12 mouse cellular contexts compared by ENCODE assay signal in genomic region chr13:52154111-52154843, GRCm38 (mm10).
DNase-seq lines count a peak whose midpoint lies in the region; ATAC-seq and TF ChIP-seq lines count a peak whose summit lies in the region.
"Had no signal": no experiment of that assay in that cellular context is flagged by ENCODE, and none has a peak within 500 bp of the region (broad histone marks: within the 10 kb centered on the region; RNA-seq: fewer than 3 reads in every experiment).

No protein-coding gene starts in this region.

- H3K4me1 ChIP-seq in lung, embryonic 15.5 days, result peaks cover 50% of the 10 kb centered on the region
- H3K4me1 ChIP-seq in hindbrain, postnatal 0 days (ENCODE audit: insufficient read depth, low read length), result peaks cover 16% of the 10 kb centered on the region; the same call in 1 of the 2 replicates
- H3K4me1 ChIP-seq in neural tube, embryonic 14.5 days (ENCODE audit: control insufficient read depth, insufficient read depth, low read length), result 0 out of 2 replicates have a peak, but pooled peaks cover 9% of the 10 kb centered on the region

- H3K4me3 ChIP-seq in lung, embryonic 15.5 days, result no peak overlapping the region
- no peak overlapping the region for H3K4me3 ChIP-seq in hindbrain, postnatal 0 days (ENCODE audit: low read length)
- H3K4me3 ChIP-seq in neural tube, embryonic 14.5 days (ENCODE audit: low read depth, low read length), result no peak overlapping the region
- H3K4me3 ChIP-seq: embryonic facial prominence, embryonic 12.5 days; heart, embryonic 15.5 days had no signal

- H3K9ac ChIP-seq in lung, embryonic 15.5 days, result no peak overlapping the region
- H3K9ac ChIP-seq in hindbrain, postnatal 0 days (replicated peaks; ENCODE audit: low read length), result no peak overlapping the region
- no peak overlapping the region for H3K9ac ChIP-seq in neural tube, embryonic 14.5 days (replicated peaks; ENCODE audit: low read depth, low read length)
- H3K9ac ChIP-seq: embryonic facial prominence, embryonic 12.5 days; heart, embryonic 15.5 days had no signal

- peak overlapping the region; percentile 47; the same call in 1 of the 2 replicates for H3K27ac ChIP-seq in lung, embryonic 15.5 days
- H3K27ac ChIP-seq in hindbrain, postnatal 0 days, result peak overlapping the region; percentile 70
- 0 out of 2 replicates have a peak overlapping the region, but pooled peaks have one; percentile 16 for H3K27ac ChIP-seq in neural tube, embryonic 14.5 days (ENCODE audit: low read depth, low read length)
- H3K27ac ChIP-seq: embryonic facial prominence, embryonic 12.5 days; heart, embryonic 15.5 days had no signal

- peak; percentile 42 to 56 for DNase-seq in cerebellum, postnatal 10 days
- no peak for DNase-seq in cerebellum, adult 9-10 months
- DNase-seq in lung, postnatal 10 days, result no peak
- peak; percentile 66 for DNase-seq in hindbrain, postnatal 0 days (ENCODE audit: low spot score)
- no peak for DNase-seq in spleen, adult 12 weeks (ENCODE audit: low spot score)
- no peak for DNase-seq in cerebellum, adult 11 months
- DNase-seq: spleen, adult 18-20 months had no signal

- no peaks in the 10 kb centered on the region for H3K36me3 ChIP-seq in lung, embryonic 15.5 days
- no peaks in the 10 kb centered on the region for H3K36me3 ChIP-seq in hindbrain, postnatal 0 days (ENCODE audit: insufficient read depth, low read length)
- no peaks in the 10 kb centered on the region for H3K36me3 ChIP-seq in neural tube, embryonic 14.5 days (ENCODE audit: control insufficient read depth, insufficient read depth, low read length)
- H3K36me3 ChIP-seq: embryonic facial prominence, embryonic 12.5 days; heart, embryonic 15.5 days had no signal

- H3K27me3 ChIP-seq in lung, embryonic 15.5 days, result no peaks in the 10 kb centered on the region
- H3K27me3 ChIP-seq in hindbrain, postnatal 0 days (ENCODE audit: insufficient read depth, low read length), result 0 out of 2 replicates have a peak, but pooled peaks cover 3% of the 10 kb centered on the region
- no peaks in the 10 kb centered on the region for H3K27me3 ChIP-seq in neural tube, embryonic 14.5 days (ENCODE audit: control insufficient read depth, insufficient read depth, low read length)
- H3K27me3 ChIP-seq: embryonic facial prominence, embryonic 12.5 days; heart, embryonic 15.5 days; Patski had no signal

- ATAC-seq in lung, embryonic 15.5 days (ENCODE audit: borderline replicate concordance, extremely low read depth, low FRiP score, low TSS enrichment), result peak; percentile 21; the same call in 1 of the 2 replicates
- ATAC-seq in hindbrain, postnatal 0 days, result peak; percentile 38; the same call in 1 of the 2 replicates
- 0 out of 2 replicates have a peak, but pooled peaks have one; percentile 24 for ATAC-seq in neural tube, embryonic 14.5 days (ENCODE audit: low read depth)
- ATAC-seq: Patski had no signal

- no peak overlapping the region for H3K4me2 ChIP-seq in lung, embryonic 15.5 days
- H3K4me2 ChIP-seq in hindbrain, postnatal 0 days (ENCODE audit: low read depth, low read length), result peak overlapping the region; percentile 34
- H3K4me2 ChIP-seq in neural tube, embryonic 14.5 days (ENCODE audit: low read depth, low read length), result no peak overlapping the region
- H3K4me2 ChIP-seq: embryonic facial prominence, embryonic 12.5 days; heart, embryonic 15.5 days had no signal

- no peak for TF ChIP-seq CTCF in hindbrain, postnatal 0 days (IDR thresholded peaks at IDR 0.05; ENCODE audit: low read depth)

- 50% methylated on average over 5 of the region's 5 CpGs for WGBS in lung, embryonic 15.5 days
- 45% methylated on average over 5 of the region's 5 CpGs for WGBS in hindbrain, postnatal 0 days
- 77% methylated on average over 5 of the region's 5 CpGs for WGBS in neural tube, embryonic 14.5 days

- no peaks in the 10 kb centered on the region for H3K9me3 ChIP-seq in lung, embryonic 15.5 days
- no peaks in the 10 kb centered on the region for H3K9me3 ChIP-seq in hindbrain, postnatal 0 days (ENCODE audit: low read length)
- H3K9me3 ChIP-seq in neural tube, embryonic 14.5 days (ENCODE audit: control insufficient read depth, low read length), result no peaks in the 10 kb centered on the region
- H3K9me3 ChIP-seq: embryonic facial prominence, embryonic 12.5 days; heart, embryonic 15.5 days had no signal

Comparison
In these comparisons a context has a peak if more than half of its experiments do, and no peak if none do; other contexts are left out.
1. DNase-seq: peak in cerebellum, postnatal 10 days (2 of 2) and hindbrain, postnatal 0 days (single experiment); none in cerebellum, adult 9-10 months (single experiment), lung, postnatal 10 days (single experiment), spleen, adult 12 weeks (single experiment) and cerebellum, adult 11 months (single experiment).
2. H3K27ac ChIP-seq: peak in every context shown above with its lines; median percentile 70 in hindbrain, postnatal 0 days; 47 in lung, embryonic 15.5 days; 16 in neural tube, embryonic 14.5 days.
3. Peak in every context shown above with its lines, with median percentiles within 50 percentile points of each other: ATAC-seq.